Mouse (Mus musculus): ENCODE measurements around the gene Esyt1.

Gene Esyt1

DNA sequence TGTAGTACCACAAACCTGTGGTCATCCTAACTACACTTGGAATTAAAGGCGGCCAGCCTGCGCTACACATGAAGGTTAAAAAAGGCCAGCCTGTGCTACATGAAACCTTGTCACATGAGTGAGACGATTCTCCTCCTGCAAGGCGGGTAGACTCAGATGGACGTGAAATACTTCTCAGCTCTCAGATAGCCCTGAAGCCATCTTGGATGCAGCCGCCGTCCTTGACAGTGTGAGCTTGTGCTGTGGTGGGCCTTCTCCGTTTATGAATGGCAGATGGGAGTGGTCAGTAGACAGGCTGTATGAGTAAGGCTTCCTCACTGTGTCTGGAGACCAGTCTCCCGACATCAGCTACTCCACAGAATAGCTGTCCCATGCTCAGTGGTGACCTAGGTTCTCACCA, 16.5 kb downstream of the Esyt1 start:
- in situ Hi-C loops (cut with MboI, MseI): loop anchor here in 1 of 2 experiments (5.0 kb wide), 1 partner anchor 33 kb away; no protein-coding TSS in a partner anchor

- in situ Hi-C loops (cut with MboI, MseI): loop anchor here in 1 of 2 experiments (5.0 kb wide), 1 partner anchor 34 kb away; no protein-coding TSS in a partner anchor
Measured at GRCm38 (mm10) chr10:128508260-128508659, 17.4 kb downstream of the Esyt1 start.

DNA sequence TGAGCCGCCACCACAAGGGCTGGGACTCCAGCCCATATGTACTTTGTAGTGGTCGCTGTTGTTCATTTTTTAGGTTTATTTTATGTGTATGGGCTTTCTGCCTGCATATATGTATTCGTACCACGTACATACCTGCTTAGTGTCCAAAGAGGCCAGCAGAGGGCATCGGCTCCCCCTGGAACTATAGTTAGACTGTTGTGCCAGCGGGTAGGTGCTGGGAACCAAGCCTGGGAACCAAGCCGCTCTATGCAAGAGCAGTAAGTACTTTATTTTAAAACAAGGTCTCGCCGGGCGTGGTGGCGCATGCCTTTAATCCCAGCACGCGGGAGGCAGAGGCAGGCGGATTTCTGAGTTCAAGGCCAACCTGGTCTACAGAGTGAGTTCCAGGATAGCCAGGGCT, 19.7 kb downstream of the Esyt1 start:
- in situ Hi-C loops (cut with MboI, MseI): loop anchor here in 1 of 2 experiments (5.0 kb wide), 1 partner anchor 36 kb away; no protein-coding TSS in a partner anchor

- in situ Hi-C loops (cut with MboI, MseI): loop anchor here in 1 of 2 experiments (5.0 kb wide), 1 partner anchor 37 kb away; no protein-coding TSS in a partner anchor
Measured at GRCm38 (mm10) chr10:128505371-128505667, 20.4 kb downstream of the Esyt1 start.

- in situ Hi-C loops (cut with MboI, MseI): loop anchor here in 1 of 2 experiments (5.0 kb wide), 1 partner anchor 37 kb away; no protein-coding TSS in a partner anchor
Measured at GRCm38 (mm10) chr10:128504641-128505370, 20.9 kb downstream of the Esyt1 start.

DNA sequence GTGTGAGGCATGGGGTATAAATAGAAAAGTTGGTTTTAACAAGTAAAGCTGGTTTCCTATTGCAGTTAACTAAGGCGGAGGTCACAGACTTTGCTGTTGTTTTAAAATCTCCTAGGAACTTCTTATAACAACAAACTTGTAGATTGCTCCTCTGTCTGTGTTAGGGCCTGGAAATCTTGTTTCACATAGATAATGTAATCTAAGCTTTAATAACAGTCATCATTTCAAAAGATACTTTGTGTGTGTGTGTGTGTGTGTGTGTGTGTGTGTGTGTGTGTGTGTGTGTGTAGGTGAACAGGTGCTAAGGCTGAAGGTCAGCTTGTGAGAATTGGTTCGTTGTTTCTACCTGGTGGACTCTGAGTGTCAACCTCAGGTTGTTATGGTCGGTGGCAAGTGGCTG, 21.7 kb downstream of the Esyt1 start:
- in situ Hi-C loops (cut with MboI, MseI): no loop called here

DNA sequence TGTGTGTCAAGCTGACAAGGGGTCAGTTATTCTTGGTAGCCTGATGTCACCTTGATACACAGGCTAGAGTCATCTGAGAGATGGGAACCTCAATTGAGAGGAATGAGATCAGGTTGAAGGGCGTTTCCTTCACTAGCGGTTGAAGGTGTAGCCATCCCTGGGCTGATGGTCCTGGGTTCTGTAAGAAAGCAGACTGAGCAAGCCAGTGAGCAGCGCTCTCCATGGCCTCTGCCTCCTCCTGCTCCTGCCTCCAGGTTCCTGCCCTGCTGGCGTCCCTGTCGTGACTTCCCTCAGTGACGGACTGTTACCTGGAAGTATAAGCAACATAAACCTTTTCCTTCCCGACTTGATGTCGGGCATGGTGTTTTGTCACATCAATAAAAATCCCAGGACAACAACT, 22.1 kb downstream of the Esyt1 start:
- in situ Hi-C loops (cut with MboI, MseI): no loop called here

DNA sequence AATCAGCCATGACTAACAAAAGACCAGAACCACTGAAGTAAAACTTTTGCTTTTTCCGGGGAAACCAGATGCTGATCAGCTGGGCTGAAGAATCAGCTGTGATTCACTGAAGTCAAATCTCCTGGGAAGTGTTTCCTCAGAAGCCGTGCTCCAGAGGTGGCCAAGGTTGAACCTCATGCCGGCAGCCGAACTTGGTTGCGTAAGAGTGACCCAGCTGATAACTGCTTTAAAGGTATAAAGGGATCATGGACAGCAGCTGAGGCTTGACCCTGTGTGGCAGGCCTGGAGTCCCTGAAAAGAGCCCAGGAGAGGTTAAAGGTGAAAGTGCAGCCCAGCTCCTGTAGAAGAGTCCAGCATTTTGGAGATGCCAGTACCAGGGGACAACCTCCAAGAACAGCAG, 23.3 kb downstream of the Esyt1 start:
- in situ Hi-C loops (cut with MboI, MseI): no loop called here

- in situ Hi-C loops (cut with MboI, MseI): loop anchor here in 1 of 2 experiments (25.0 kb wide), 1 partner anchor 837 kb away; the partner anchor contains the start of genes Nab2 and Nemp1
Measured at GRCm38 (mm10) chr10:128499116-128499671, 26.5 kb downstream of the Esyt1 start.

DNA sequence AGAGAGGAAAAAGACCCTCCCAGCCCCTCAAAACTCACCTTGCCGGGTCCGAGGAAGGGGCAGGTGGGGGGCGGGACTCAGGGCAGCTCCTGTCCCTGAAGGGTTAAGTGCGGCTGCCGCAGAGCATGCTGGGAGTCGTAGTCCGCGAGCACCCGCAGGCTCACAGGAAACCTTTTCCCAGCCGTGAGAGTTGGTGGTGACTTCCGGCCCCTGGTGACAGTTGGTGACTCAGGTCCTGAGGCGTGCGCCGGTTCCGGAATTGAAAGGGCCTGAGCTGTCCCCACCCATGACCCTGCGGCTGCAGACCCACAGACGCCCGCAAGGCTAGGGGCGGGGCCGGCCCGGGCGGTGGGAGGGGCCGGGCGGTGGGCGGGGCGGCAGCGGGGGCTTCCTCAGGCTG, 27.1 kb downstream of the Esyt1 start, which contains the start of gene Myl6b:
Gene Myl6b, minus strand, starts transcription at position 96 of the 400 bp plus-strand sequence.
- in situ Hi-C loops (cut with MboI, MseI): loop anchor here in 1 of 2 experiments (25.0 kb wide), 1 partner anchor 836 kb away; the partner anchor contains the start of genes Nab2 and Nemp1

GRCm38 (mm10) chr10:128497134-128497737, 28.4 kb downstream of the Esyt1 start:
- in situ Hi-C loops (cut with MboI, MseI): loop anchor here in 1 of 2 experiments (25.0 kb wide), 1 partner anchor 835 kb away; the partner anchor contains the start of genes Nab2 and Nemp1

DNA sequence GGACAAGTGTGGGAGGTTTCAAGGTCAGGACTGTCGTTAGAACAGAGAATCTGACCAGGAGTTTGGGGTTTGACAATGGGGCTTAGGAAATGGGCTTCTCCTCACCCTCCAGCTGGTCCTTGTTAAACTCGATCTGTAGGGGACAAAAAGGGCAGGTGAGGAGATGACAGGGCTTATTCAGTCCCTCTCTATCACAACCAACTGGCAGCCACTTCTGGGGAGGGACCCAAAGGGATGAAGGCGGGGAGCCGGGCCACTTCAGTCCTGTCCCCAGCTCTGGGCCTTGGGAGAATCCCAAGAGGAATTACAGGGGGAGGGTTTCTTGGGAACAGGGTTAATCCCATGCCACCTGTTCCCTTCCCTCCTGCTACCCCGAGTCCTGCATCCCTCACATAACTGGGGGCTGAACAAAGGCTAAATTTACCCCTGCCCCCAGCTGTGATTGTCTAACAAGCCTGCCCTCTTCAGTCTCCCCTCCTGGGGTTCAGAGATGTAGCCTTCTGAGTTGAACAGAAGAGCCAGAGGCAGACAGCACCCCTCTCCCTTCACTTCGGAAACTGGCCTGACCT, 29.1 kb downstream of the Esyt1 start:
- in situ Hi-C loops (cut with MboI, MseI): loop anchor here in 1 of 2 experiments (25.0 kb wide), 1 partner anchor 834 kb away; the partner anchor contains the start of genes Nab2 and Nemp1

DNA sequence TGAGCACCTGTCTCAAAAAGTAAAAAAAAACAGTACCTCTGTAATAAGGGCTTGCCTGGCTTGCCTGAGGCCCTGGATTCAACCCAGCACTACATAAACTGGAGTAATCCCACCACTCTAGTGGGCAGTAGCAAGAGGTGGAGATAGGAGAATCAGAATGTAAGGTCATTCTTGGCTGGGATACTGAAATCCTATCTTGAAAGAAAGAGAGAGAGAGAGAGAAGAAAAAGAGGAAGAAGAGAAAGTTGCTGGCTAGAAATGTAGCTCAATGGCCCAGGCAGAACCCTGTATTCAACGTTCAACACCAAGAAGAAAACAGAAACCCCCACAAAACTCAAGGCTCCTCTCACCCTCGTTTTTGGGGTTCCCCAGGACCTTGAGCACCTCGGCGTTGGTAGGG, 29.8 kb downstream of the Esyt1 start:
- in situ Hi-C loops (cut with MboI, MseI): loop anchor here in 1 of 2 experiments (25.0 kb wide), 1 partner anchor 834 kb away; the partner anchor contains the start of genes Nab2 and Nemp1

GRCm38 (mm10) chr10:128495270-128495669, 30.4 kb downstream of the Esyt1 start:
- in situ Hi-C loops (cut with MboI, MseI): loop anchor here in 1 of 2 experiments (25.0 kb wide), 1 partner anchor 833 kb away; the partner anchor contains the start of genes Nab2 and Nemp1

- in situ Hi-C loops (cut with MboI, MseI): loop anchor here in 1 of 2 experiments (25.0 kb wide), 1 partner anchor 832 kb away; the partner anchor contains the start of genes Nab2 and Nemp1
Measured at GRCm38 (mm10) chr10:128494667-128495245, 30.9 kb downstream of the Esyt1 start.

DNA sequence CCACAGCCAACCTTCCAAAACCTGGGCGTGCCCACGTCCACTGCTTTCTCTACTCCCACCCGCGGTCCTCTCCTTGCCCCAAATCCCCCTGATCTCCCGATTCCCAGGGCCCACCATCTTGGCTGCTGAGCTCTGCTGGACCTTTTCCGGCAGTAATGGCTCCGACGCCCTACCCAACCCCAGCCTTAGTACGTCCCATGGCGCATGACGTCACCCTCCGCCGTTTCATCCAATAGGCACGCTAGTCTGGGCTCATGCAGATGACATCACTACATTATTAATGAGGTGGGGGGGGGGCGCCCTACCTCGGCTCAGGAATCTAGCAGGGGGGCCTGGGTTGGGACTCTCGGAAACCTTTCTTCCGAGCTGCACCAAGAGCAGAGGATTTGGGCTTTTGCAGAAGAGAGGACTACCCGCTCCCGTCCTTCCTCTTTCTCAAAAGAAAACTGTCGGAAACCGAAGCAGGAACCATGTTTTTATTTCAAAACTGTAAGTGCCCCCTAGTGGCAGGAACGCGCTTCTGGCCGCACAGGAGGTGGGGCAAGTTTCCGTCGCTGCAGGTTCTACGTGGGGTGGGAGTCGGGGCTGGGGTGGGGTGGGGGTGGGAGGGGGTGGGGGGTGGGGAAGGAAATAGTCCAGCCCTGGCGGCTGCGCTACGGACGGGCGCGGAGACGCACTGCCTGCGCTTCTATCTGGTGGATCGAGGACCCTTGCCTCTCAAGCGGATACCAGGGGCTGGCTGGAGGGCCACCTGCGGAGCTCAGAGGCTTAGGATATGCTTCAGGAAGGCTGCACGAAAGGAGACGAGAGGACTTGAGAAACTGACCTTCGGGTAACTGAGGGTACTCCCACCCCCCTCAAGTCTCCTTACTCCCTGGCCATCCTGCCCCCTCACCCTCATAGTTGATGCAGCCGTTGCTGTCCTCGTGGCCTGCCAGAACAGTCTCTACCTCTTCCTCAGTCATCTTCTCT, 31.7 kb downstream of the Esyt1 start, which contains the start of gene Myl6:
Gene Myl6, minus strand, starts transcription at position 451 of the 972 bp plus-strand sequence.
- in situ Hi-C loops (cut with MboI, MseI): loop anchor here in 1 of 2 experiments (25.0 kb wide), 1 partner anchor 832 kb away; the partner anchor contains the start of genes Nab2 and Nemp1

GRCm38 (mm10) chr10:128493319-128493694, 32.4 kb downstream of the Esyt1 start:
- in situ Hi-C loops (cut with MboI, MseI): loop anchor here in 1 of 2 experiments (25.0 kb wide), 1 partner anchor 831 kb away; the partner anchor contains the start of genes Nab2 and Nemp1

DNA sequence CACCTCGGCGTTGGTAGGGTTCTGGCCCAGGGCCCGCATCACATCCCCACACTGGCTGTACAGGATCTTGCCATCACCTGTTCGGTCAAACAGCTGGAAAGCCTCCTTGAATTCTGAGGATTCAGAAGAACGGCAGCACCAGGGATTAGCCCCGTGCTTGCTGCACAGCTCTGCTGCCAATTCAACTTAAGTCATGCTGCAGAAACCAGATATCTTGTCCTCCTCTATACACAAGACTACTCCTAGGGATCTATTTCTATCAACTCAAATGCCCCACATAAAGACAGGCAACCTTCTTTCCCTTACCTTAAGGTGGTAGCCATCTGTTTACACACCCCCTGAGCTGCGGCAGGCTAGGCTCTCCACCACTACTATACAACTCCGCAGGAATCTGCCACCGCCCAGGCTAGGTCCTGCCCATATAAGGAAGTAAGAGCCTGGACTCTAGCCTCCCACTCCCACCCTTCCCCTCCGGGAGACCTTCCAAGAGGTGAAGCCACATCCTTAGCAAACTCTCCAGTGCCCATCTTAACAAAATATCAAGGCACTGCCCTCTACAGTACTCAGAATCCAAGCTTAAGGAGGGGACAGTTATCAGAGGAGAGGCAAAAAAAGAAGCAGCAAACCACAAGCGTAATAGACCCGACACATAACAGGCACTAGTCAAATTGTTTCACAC, 32.9 kb downstream of the Esyt1 start:
- in situ Hi-C loops (cut with MboI, MseI): loop anchor here in 1 of 2 experiments (25.0 kb wide), 1 partner anchor 830 kb away; the partner anchor contains the start of genes Nab2 and Nemp1

DNA sequence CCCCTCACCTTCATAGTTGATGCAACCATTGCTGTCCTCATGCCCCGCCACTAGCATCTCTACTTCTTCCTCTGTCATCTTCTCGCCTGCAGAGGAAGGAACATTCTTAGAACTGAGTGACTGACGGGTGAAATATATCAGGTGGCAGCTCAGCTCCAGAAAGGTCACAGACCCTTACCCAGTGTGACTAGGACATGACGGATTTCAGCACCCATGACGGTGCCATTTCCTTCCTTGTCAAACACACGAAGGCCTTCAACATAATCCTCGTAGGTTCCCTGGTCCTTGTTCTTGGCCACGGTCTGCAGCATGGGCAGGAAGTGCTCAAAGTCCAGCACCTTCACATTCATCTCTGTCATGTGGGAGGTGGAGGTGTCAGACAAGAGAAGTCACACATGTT, 33.6 kb downstream of the Esyt1 start:
- in situ Hi-C loops (cut with MboI, MseI): loop anchor here in 1 of 2 experiments (25.0 kb wide), 1 partner anchor 830 kb away; the partner anchor contains the start of genes Nab2 and Nemp1

All from T-helper 17 cell (primary cell).